Mouse (Mus musculus) kidney, adult 9 months (tissue): ENCODE results near the gene Asnsd1.
A peak's percentile ranks its signal among the peaks of the same experiment; 100 is the strongest.
"Not testable (repeated sequence)": the region's sequence is repeated elsewhere in the genome, so short reads cannot be mapped to it uniquely, and the experiment has no call there.

Experiments
- DNase-seq: peaks from one replicate; pipeline ENCODE4 v3.0.0; 2022

Asnsd1 gene

GRCm38 (mm10) chr1:53352327-53353261 is at the start of gene Asnsd1, which contains the start of the genes Asdurf and Gm28551:
Asnsd1 (minus strand) TSS chr1:53352752.
Asdurf (minus strand) TSS chr1:53352619.
Gm28551 (minus strand) TSS chr1:53352667.
- DNase-seq = peak; percentile 99

DNA sequence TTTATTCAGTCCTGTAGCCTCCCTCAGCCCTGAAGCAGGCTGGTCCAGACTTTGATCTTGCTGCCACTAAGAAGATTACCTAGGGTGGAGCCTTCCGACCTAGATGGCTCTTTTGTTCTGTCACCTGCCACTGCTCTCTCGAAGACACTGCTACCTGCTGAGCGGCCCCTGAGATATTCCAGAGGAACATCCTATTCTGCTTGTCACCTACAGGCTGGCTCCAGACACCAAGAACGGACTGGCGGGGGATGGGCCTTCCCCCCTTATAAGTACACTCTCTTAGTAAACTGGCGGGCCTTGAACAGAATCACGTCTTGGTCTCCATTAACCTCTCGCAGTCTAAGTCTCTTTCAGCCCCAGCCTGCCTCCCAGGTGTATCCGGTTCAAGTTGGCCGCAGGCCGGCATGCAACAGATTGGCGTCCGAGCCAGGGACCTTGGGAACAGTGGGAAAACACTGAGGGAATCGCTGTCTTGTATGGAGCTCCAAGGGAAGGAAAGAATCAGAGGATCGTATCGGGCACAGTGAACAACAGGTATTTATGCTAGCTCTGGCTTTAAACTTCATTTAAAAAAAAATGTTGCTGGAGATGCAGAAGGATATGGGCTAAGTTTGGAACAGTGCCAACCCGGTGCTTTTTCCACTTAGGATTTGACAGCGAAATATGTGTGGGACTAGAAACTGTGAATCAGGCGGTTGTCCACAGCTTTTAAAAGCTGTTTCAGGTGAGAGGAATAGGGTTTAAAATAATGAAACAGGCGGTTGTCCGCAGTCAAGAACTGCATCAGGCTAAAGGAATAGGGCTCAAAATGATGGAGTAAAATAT is 41.6 kb upstream of the Asnsd1 start:
- not testable (repeated sequence) for DNase-seq

- no peak for DNase-seq
These were observed 36.2 kb upstream of the Asnsd1 start for GRCm38 (mm10) chr1:53388762-53389161.

- DNase-seq = no peak
These were observed 31.6 kb upstream of the Asnsd1 start for GRCm38 (mm10) chr1:53384085-53384688.

GRCm38 (mm10) chr1:53377731-53378130 is 25.2 kb upstream of the Asnsd1 start:
- no peak for DNase-seq

DNA sequence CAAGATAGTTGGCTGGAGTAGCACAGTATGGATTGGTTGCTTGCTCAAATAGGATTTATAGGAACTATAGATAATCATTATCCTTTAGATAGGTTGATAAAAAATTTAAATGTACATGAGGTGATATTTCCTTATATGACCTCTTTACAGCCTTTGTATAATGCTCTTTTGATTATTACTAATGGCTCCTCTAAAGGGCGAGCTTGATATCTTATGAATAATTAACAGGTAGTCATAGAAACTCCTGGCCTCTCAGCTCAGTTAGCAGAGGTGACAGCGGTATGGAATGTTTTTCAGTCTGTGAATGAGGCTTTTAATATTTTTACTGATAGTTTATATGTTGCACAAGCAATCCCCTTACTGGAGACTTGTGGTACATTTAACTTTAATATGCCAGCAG is 23.4 kb upstream of the Asnsd1 start:
- not testable (repeated sequence) for DNase-seq

DNA sequence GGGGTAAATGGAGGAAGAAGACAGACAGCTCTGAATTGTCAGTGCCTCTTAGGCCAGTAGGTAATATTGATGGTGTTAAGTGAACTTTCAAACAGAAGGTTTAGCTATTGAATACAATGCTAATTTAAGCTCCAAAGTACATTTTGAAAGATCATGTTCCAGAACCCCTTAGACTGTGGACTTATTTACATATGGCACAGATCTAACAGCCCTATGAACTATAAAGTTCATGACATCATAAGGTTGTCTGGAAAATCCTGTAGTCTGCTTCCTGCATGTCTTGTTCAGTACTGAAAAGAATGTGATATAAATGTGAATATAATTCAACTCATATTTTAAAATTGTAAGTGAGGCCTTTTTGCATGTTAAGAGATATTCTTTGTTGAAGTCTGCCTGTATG is 6.4 kb upstream of the Asnsd1 start:
- DNase-seq = no peak

GRCm38 (mm10) chr1:53341071-53341470 is 11.5 kb downstream of the Asnsd1 start:
- no peak for DNase-seq

- DNase-seq = not testable (repeated sequence)
These were observed 15.1 kb downstream of the Asnsd1 start for GRCm38 (mm10) chr1:53337403-53337802.

GRCm38 (mm10) chr1:53335465-53335864 is 17.1 kb downstream of the Asnsd1 start:
- DNase-seq = no peak

DNA sequence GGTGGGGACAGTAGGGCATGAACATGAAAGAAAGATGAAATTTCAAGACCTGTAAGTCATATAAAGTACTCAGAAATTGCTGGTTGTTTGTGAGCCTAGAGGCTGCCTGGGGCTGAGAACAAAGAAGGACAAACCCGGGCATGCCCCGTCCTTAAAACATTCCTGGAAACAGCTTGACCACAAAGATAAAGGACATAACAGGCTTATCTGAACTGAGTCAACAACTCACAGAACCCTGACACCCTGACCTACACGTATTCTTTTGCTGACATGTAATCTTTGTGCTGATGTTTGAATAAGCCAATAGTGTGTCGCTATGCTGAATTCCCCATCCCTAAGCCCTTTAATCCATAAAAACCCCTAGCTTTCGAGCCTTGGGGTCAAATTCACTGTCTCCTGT is 19.0 kb downstream of the Asnsd1 start:
- DNase-seq = not testable (repeated sequence)

GRCm38 (mm10) chr1:53324827-53325494 is 27.6 kb downstream of the Asnsd1 start:
- DNase-seq = no peak

DNA sequence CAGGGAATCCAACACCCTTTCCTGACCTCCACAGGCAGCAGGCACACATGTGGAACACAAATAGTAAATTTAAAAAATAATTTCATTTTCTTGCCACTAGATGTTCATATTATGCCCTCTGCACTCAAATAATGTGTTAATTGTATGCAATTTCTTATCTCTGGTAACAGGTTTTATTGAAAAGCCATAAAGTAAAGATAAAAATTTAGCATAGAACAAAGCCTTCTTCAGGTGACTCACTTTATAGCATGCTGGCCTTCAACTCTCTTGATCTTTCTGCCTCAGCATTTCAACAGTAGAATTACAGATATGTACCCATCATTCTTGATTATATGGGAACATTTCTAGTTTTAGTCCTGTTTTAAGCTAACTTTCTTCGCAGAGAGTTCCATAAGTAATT is 28.3 kb downstream of the Asnsd1 start:
- no peak for DNase-seq

GRCm38 (mm10) chr1:53323254-53323653 is 29.3 kb downstream of the Asnsd1 start:
- DNase-seq = no peak

- DNase-seq = no peak
These were observed 30.7 kb downstream of the Asnsd1 start for GRCm38 (mm10) chr1:53321662-53322344.

- DNase-seq = peak; percentile 84
These were observed 39.3 kb downstream of the Asnsd1 start, which contains the start of gene Osgepl1 for GRCm38 (mm10) chr1:53312989-53313967. Osgepl1 (plus strand) TSS chr1:53313624.

GRCm38 (mm10) chr1:53300506-53300905 is 52.0 kb downstream of the Asnsd1 start:
- DNase-seq = no peak

DNA sequence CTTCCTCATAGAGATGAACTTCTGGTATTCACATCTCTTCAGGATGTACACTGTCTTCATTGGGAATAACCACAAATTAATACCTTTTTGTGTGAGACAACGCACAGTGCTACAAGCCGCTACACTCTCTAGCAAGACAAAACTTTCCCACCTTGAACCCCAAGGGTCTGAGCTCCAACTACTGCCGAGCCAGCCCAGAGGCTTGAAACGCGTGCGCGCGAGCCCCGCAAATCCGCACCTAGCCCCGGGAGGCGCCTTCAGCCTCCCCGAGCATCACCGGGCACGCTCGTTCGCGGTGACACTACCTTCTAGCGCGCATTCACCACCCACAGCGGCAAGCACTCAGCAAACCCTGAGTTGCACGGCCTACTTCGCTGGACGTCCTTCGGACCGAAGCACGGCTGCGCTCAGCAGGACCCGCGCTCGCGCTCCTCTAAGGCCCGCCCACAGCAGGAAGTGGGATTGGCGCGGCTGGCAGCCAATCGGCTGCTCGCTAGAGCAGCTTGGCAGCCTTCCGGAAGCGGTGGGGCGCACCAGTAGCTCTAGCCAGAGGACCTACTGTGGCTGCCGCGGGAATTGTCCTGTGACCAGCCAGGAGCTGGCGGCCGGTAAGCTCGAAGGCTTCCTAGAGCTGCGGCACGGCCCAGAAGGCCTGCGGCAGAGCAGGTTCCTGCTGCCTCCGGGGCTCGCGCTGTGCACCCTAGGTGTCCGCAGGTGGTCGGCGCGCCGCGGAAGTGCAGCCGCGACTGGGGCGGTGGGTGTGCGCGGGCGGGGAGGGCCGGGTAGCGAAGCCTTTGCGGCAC is 55.8 kb downstream of the Asnsd1 start, which contains the start of the genes Pms1, Ormdl1 and Gm28778:
Gene Pms1 (minus strand): TSS at position 438 of the 803 bp plus-strand sequence.
Gene Ormdl1 (plus strand): TSS at position 515 of the 803 bp plus-strand sequence.
Gene Gm28778 (plus strand): TSS at position 531 of the 803 bp plus-strand sequence.
- DNase-seq = peak; percentile 97
